In the genomic region with DNA sequence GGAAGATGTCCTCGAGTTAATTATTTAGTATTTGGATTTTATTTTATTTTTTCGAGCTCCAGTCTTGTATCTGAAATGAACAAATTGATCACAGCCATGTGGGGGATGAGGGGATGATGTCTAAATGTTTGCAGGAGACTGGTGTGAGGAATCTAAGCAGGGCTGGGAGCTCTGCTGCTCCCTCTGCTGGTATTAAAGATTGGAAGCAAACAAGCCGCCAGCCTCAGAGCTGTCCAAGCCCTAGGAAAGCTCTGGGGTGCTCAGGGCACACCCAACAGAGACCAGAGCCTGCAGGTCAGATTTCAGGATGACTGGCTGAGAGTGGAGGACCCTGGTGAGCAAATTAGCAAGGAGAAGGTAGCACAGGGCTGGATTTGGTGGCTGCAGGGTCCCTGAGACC, we compare ENCODE assay signal across 8 mouse cellular contexts.
A peak's percentile ranks its signal among the peaks of the same experiment; 100 is the strongest.
DNase-seq lines count a peak whose midpoint lies in the region; ATAC-seq and TF ChIP-seq lines count a peak whose summit lies in the region.

No protein-coding gene starts in this region.

- ATAC-seq in stomach, postnatal 0 days (ENCODE audit: low FRiP score, low TSS enrichment): no peak

- intact Hi-C loops in heart, postnatal 14 days (cut with DNase I): loop anchor here (2.0 to 5.0 kb wide), 5 partner anchors 214 to 731 kb away; partner anchors contain the start of gene Fut8

- no peaks in the 10 kb centered on the region for H3K4me1 ChIP-seq in midbrain, embryonic 10.5 days
- H3K4me1 ChIP-seq in stomach, postnatal 0 days (replicated peaks; ENCODE audit: control insufficient read depth, insufficient read depth): no peaks in the 10 kb centered on the region

- no peak overlapping the region for H3K27ac ChIP-seq in layer of hippocampus, adult 2 months
- H3K27ac ChIP-seq in midbrain, embryonic 10.5 days (replicated peaks): no peak overlapping the region
- no peak overlapping the region for H3K27ac ChIP-seq in stomach, postnatal 0 days (replicated peaks)

- 17% methylated on average over 3 of the region's 3 CpGs for WGBS in midbrain, embryonic 10.5 days
- WGBS in stomach, postnatal 0 days: 6% methylated on average over 3 of the region's 3 CpGs

- DNase-seq in ovary, postnatal 36 days (ENCODE audit: low spot score): peak; percentile 32
- no peak for DNase-seq in ovary, adult 18-20 months (ENCODE audit: low spot score)
- peak; percentile 54 for DNase-seq in adrenal gland, postnatal 10 days
- DNase-seq in embryo, embryonic 11.5 days (ENCODE audit: low read depth, low spot score): peak; percentile 46
- DNase-seq in heart, postnatal 14 days: peak; percentile 29 to 55
- peak; percentile 49 to 67 for DNase-seq in layer of hippocampus, adult 2 months (ENCODE audit: low spot score in 2 of 2)
- DNase-seq in midbrain, embryonic 10.5 days (ENCODE audit: low spot score): peak; percentile 40
- DNase-seq in stomach, postnatal 0 days (ENCODE audit: low spot score): peak; percentile 56

- H3K36me3 ChIP-seq in midbrain, embryonic 10.5 days: no peaks in the 10 kb centered on the region
- H3K36me3 ChIP-seq in stomach, postnatal 0 days (ENCODE audit: control insufficient read depth, insufficient read depth, low read length): no peaks in the 10 kb centered on the region

- H3K9ac ChIP-seq in stomach, postnatal 0 days (ENCODE audit: low read length): no peak overlapping the region

- no peak overlapping the region for H3K4me3 ChIP-seq in layer of hippocampus, adult 2 months
- no peak overlapping the region for H3K4me3 ChIP-seq in midbrain, embryonic 10.5 days
- no peak overlapping the region for H3K4me3 ChIP-seq in stomach, postnatal 0 days (ENCODE audit: low read depth, low read length)

- peak; percentile 91 for TF ChIP-seq CTCF in layer of hippocampus, adult 2 months (conservative IDR thresholded peaks at IDR 0.05)
- peak; percentile 84 for TF ChIP-seq CTCF in stomach, postnatal 0 days (IDR thresholded peaks at IDR 0.05; ENCODE audit: low read depth)

- H3K9me3 ChIP-seq in midbrain, embryonic 10.5 days (replicated peaks): no peaks in the 10 kb centered on the region
- H3K9me3 ChIP-seq in stomach, postnatal 0 days (ENCODE audit: control insufficient read depth, low read length): no peaks in the 10 kb centered on the region

- no peaks in the 10 kb centered on the region; the same call in 1 of the 2 replicates for H3K27me3 ChIP-seq in midbrain, embryonic 10.5 days (ENCODE audit: low read depth, poor library complexity, severe bottlenecking)
- no peaks in the 10 kb centered on the region for H3K27me3 ChIP-seq in stomach, postnatal 0 days (ENCODE audit: control insufficient read depth, insufficient read depth, low read length)

- no peak for TF ChIP-seq EP300 in stomach, postnatal 0 days (optimal IDR thresholded peaks at IDR 0.05)

- no peak overlapping the region for H3K4me2 ChIP-seq in stomach, postnatal 0 days (replicated peaks; ENCODE audit: low read depth)
